Mouse (Mus musculus) hindbrain, postnatal 0 days (tissue): ENCODE results near the gene Plcl1. TPM values are rescaled to one million over a fixed set of nuclear protein-coding genes. Genes with fewer than 3 reads are reported as not detected.
"Not testable (repeated sequence)": the region's sequence is repeated elsewhere in the genome, so short reads cannot be mapped to it uniquely, and the experiment has no call there.

Experiments used
- ATAC-seq: fragments of 200-750 bp; cut with Nextera tagmentation; 2 replicates; pipeline ENCODE4 v1.8.0; 2017; ENCODE audit warnings: mild to moderate bottlenecking, moderate TSS enrichment, moderate library complexity
- DNase-seq: peaks from one replicate; pipeline ENCODE4 v3.0.0-alpha.2; 2015; ENCODE audit warnings: low spot score
- H3K27ac ChIP-seq: fragments of 300-500 bp; sonication (generic); 2 replicates; pipeline ENCODE4 v1.5.1; 2014; ENCODE audit warnings: mild to moderate bottlenecking
- H3K27me3 ChIP-seq: fragments of 300-500 bp; sonication (generic); 2 replicates; pipeline ENCODE4 v1.6.1; 2014; ENCODE audit warnings: low read length, mixed read lengths; ENCODE audit not compliant: insufficient read depth
- H3K36me3 ChIP-seq: fragments of 300-500 bp; sonication (generic); 2 replicates; pipeline ENCODE4 v1.6.1; 2014; ENCODE audit warnings: low read length, mixed read lengths; ENCODE audit not compliant: insufficient read depth
- H3K4me1 ChIP-seq: fragments of 300-500 bp; sonication (generic); 2 replicates; pipeline ENCODE4 v1.6.1; 2014; ENCODE audit warnings: antibody characterized with exemption, low read length, mixed read lengths; ENCODE audit not compliant: insufficient read depth
- H3K4me2 ChIP-seq: fragments of 300-500 bp; sonication (generic); 2 replicates; pipeline ENCODE4 v1.6.1; 2014; ENCODE audit warnings: low read depth, mild to moderate bottlenecking, low read length, moderate library complexity, mixed read lengths
- H3K4me3 ChIP-seq: fragments of 300-500 bp; sonication (generic); 2 replicates; pipeline ENCODE4 v1.5.1; 2014; ENCODE audit warnings: low read length
- H3K9ac ChIP-seq: fragments of 300-500 bp; sonication (generic); replicated peaks from 2 replicates; pipeline ENCODE4 v1.6.1; 2014; ENCODE audit warnings: mild to moderate bottlenecking, low read length, moderate library complexity, mixed read lengths
- H3K9me3 ChIP-seq: fragments of 300-500 bp; sonication (generic); 2 replicates; pipeline ENCODE4 v1.6.1; 2016; ENCODE audit warnings: low read length, mixed read lengths
- CTCF ChIP-seq: IDR thresholded peaks from 2 replicates; pipeline ENCODE4 v1.5.1; 2016; ENCODE audit warnings: antibody characterized with exemption, control low read depth, low read depth
- WGBS: fragments of 180-500 bp; shearing (Covaris S2); extraction: QIAGEN DNeasy Blood & Tissue Kit; methylation state at CpG from one replicate; pipeline ENCODE4 v1.1.7; 2014; 5-methylcytosine and 5-hydroxymethylcytosine counted together
- polyA plus RNA-seq: library from polyadenylated mRNA; unstranded; fragments of >200 nt; fragmentation: Nextera tagmentation; extraction: Ambion mirVana; gene quantifications from 2 replicates; pipeline ENCODE4 v1.2.1, GENCODE M21; 2015
- total RNA-seq: library from RNA; depleted of rRNA; stranded (reverse); fragments of >200 nt; gene quantifications from 2 replicates; pipeline ENCODE4 v1.2.3, GENCODE M21; 2014

Plcl1 gene
- total and polyA plus RNA-seq, 2 experiments from 2014 or later = 4.0 to 7.2 TPM

- Histone ChIP-seq H3K27me3 (no peaks in the 10 kb centered on the region), H3K4me3 (no peak overlapping the region), H3K9me3 (no peaks in the 10 kb centered on the region), H3K36me3 (no peaks in the 10 kb centered on the region), H3K9ac (no peak overlapping the region), H3K4me2 (no peak overlapping the region), H3K4me1 (no peaks in the 10 kb centered on the region), H3K27ac (no peak overlapping the region)
- 92% methylated on average over 2 of the region's 2 CpGs for WGBS
- no peak for ATAC-seq
- peak; percentile 40 for TF ChIP-seq CTCF
- no peak for DNase-seq
Observed at GRCm38 (mm10) chr1:55447661-55448060, 41.9 kb downstream of the Plcl1 start.

GRCm38 (mm10) chr1:55448104-55448503 lies 42.4 kb downstream of the Plcl1 start:
- ATAC-seq = no peak
- WGBS = 71% methylated on average over 1 of the region's 1 CpGs

DNA sequence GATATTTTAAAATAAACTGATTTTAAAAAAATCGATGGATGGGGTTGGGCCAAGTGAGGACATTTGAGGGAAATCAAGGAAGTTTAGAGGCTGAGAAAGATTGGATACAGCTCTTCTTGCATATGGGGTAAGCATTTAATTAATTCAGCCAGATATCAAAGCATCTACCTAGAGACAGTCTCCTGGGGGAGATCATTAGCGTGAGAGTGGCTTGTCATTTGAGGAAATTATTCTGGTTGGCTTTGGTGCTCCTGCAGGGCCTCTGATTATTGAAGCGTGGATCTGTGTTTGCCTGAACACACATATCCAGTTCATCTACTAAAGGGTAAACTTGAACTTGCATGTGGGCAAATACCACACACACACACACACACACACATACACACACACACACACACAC lies 44.1 kb downstream of the Plcl1 start:
- Histone ChIP-seq H3K4me3 (no peak overlapping the region), H3K9me3 (no peaks in the 10 kb centered on the region), H3K4me1 (0 out of 2 replicates have a peak, but pooled peaks cover 4% of the 10 kb centered on the region), H3K9ac (no peak overlapping the region), H3K27ac (no peak overlapping the region), H3K4me2 (no peak overlapping the region), H3K36me3 (no peaks in the 10 kb centered on the region), H3K27me3 (no peaks in the 10 kb centered on the region)
- 66% methylated on average over 3 of the region's 3 CpGs for WGBS
- ATAC-seq = no peak
- DNase-seq = no peak
- TF ChIP-seq CTCF = no peak

More at GRCm38 (mm10) chr1:55448104-55448503, 42.4 kb downstream of the Plcl1 start:
- no peaks in the 10 kb centered on the region for H3K36me3 ChIP-seq
- TF ChIP-seq CTCF = no peak
- H3K4me3 ChIP-seq = no peak overlapping the region
- H3K27ac ChIP-seq = no peak overlapping the region
- H3K4me1 ChIP-seq = no peaks in the 10 kb centered on the region
- H3K27me3 ChIP-seq = no peaks in the 10 kb centered on the region
- no peak overlapping the region for H3K4me2 ChIP-seq
- no peak for DNase-seq
- H3K9ac ChIP-seq = no peak overlapping the region
- H3K9me3 ChIP-seq = no peaks in the 10 kb centered on the region

DNA sequence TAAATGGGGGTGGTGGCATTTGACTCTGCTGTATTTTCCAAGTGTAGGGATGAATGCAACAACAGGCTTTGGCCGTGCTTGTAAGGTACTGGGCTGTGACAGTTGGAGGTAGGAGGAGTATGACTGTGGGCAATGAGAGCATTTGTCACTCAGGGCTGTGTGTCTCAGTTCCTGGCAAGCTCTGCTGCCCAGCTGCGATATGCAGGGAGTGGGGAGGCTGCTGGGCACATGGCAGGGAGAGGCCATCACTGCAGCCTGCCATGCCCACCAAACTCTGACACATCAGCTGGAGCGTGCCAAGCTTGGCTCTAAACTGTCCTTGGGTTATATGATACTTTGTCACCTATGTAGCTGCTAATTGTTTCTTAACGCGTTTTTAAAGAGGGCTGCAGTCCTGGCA lies 48.4 kb downstream of the Plcl1 start:
- Histone ChIP-seq H3K27ac (no peak overlapping the region), H3K9me3 (no peaks in the 10 kb centered on the region), H3K4me3 (no peak overlapping the region), H3K9ac (no peak overlapping the region), H3K4me2 (no peak overlapping the region), H3K4me1 (0 out of 2 replicates have a peak, but pooled peaks cover 4% of the 10 kb centered on the region), H3K27me3 (no peaks in the 10 kb centered on the region), H3K36me3 (no peaks in the 10 kb centered on the region)
- 55% methylated on average over 5 of the region's 5 CpGs for WGBS
- no peak for TF ChIP-seq CTCF
- peak; percentile 94 for ATAC-seq
- peak; percentile 72 for DNase-seq

DNA sequence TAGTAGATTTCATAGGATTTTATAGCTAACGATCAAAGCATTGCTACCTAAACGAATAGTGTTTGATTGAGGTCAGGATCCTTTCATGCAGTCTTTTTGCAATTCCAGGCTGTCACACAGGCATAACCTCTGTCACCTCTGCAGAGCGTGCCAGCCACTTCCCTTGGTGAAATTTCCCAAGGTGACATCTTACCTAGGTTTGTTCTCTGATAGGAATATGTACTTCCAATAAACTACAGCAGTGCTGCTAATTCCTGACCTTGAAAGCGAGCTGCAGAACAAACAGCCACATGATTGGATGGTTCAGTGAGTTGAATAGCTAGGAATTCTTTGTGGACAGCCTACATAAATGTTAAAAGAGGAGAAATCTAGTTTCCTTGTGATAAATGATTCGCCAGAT lies 56.6 kb downstream of the Plcl1 start:
- no peak for DNase-seq
- no peaks in the 10 kb centered on the region for H3K4me1 ChIP-seq
- no peak overlapping the region for H3K9ac ChIP-seq
- no peak for TF ChIP-seq CTCF
- no peaks in the 10 kb centered on the region for H3K9me3 ChIP-seq
- H3K27ac ChIP-seq = no peak overlapping the region
- 86% methylated on average over 5 of the region's 5 CpGs for WGBS
- no peak overlapping the region for H3K4me3 ChIP-seq
- no peak overlapping the region for H3K4me2 ChIP-seq
- no peaks in the 10 kb centered on the region for H3K36me3 ChIP-seq
- ATAC-seq = no peak
- no peaks in the 10 kb centered on the region for H3K27me3 ChIP-seq

DNA sequence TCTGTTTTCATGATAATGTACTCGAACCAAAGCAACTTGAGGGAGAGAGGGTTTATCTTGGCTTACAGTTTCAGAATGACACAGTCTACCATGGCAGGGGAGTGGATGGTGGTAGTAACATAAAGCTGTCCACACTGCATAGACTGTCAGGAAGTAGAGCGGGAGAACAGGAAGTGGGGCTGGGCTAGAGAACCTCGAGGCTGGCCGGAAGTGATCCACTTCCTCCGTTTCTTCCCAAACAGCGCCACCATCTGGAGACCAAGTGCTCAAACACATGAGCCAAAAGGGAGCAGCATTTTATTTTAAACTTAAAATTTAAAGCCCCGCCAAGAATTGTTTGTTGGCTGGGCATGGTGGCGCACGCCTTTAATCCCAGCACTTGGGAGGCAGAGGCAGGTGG lies 68.0 kb downstream of the Plcl1 start:
- Histone ChIP-seq H3K27ac (no peak overlapping the region), H3K9ac (no peak overlapping the region), H3K4me1 (no peaks in the 10 kb centered on the region), H3K4me2 (no peak overlapping the region), H3K36me3 (no peaks in the 10 kb centered on the region), H3K9me3 (no peaks in the 10 kb centered on the region), H3K4me3 (no peak overlapping the region), H3K27me3 (no peaks in the 10 kb centered on the region)
- ATAC-seq (no peak), DNase-seq (no peak)
- WGBS = 91% methylated on average over 9 of the region's 9 CpGs
- TF ChIP-seq CTCF = no peak

GRCm38 (mm10) chr1:55474976-55475375 lies 69.3 kb downstream of the Plcl1 start:
- H3K9me3 ChIP-seq = no peaks in the 10 kb centered on the region
- no peaks in the 10 kb centered on the region for H3K27me3 ChIP-seq
- no peak for DNase-seq
- H3K4me1 ChIP-seq = no peaks in the 10 kb centered on the region
- no peaks in the 10 kb centered on the region for H3K36me3 ChIP-seq
- H3K4me2 ChIP-seq = no peak overlapping the region
- ATAC-seq = no peak
- 78% methylated on average over 7 of the region's 7 CpGs for WGBS
- H3K9ac ChIP-seq = no peak overlapping the region
- no peak overlapping the region for H3K27ac ChIP-seq
- H3K4me3 ChIP-seq = no peak overlapping the region
- TF ChIP-seq CTCF = no peak

GRCm38 (mm10) chr1:55487371-55487770 lies 81.7 kb downstream of the Plcl1 start:
- not testable (repeated sequence) for H3K27ac ChIP-seq, ATAC-seq
- WGBS = 89% methylated on average over 10 of the region's 10 CpGs

More at GRCm38 (mm10) chr1:55487371-55487770, 81.7 kb downstream of the Plcl1 start:
- not testable (repeated sequence) for H3K4me2 ChIP-seq, H3K27me3 ChIP-seq, H3K9me3 ChIP-seq, H3K4me3 ChIP-seq, H3K36me3 ChIP-seq, H3K4me1 ChIP-seq, DNase-seq, H3K9ac ChIP-seq
